In genomic region chr16:23167079-23167478, GRCm38 (mm10) we compare ENCODE assay signal across 15 mouse cellular contexts. TPM values are rescaled to one million over a fixed set of nuclear protein-coding genes. Genes with fewer than 3 reads are reported as not detected.
DNase-seq lines count a peak whose midpoint lies in the region; ATAC-seq lines count a peak whose summit lies in the region.
"Had no signal": no experiment of that assay in that cellular context is flagged by ENCODE, and none has a peak within 500 bp of the region (broad histone marks: within the 10 kb centered on the region; RNA-seq: fewer than 3 reads in every experiment).

No protein-coding gene starts in this region.

- H3K4me2 ChIP-seq in kidney, embryonic 14.5 days (replicated peaks; ENCODE audit: low read depth, low read length) = no peak overlapping the region
- no peak overlapping the region for H3K4me2 ChIP-seq in heart, embryonic 11.5 days
- H3K4me2 ChIP-seq in midbrain, embryonic 14.5 days (ENCODE audit: low read length) = no peak overlapping the region
- H3K4me2 ChIP-seq in forebrain, embryonic 13.5 days = no peak overlapping the region

- no peaks in the 10 kb centered on the region for H3K27me3 ChIP-seq in kidney, embryonic 14.5 days (ENCODE audit: control insufficient read depth, insufficient read depth, low read length)
- H3K27me3 ChIP-seq in heart, embryonic 11.5 days (ENCODE audit: control insufficient read depth, insufficient read depth, low read length) = 0 out of 2 replicates have a peak, but pooled peaks cover 2% of the 10 kb centered on the region
- H3K27me3 ChIP-seq in midbrain, embryonic 14.5 days (ENCODE audit: control insufficient read depth, insufficient read depth, low read length) = no peaks in the 10 kb centered on the region
- no peaks in the 10 kb centered on the region for H3K27me3 ChIP-seq in forebrain, embryonic 13.5 days

- no peak overlapping the region for H3K9ac ChIP-seq in kidney, embryonic 14.5 days (ENCODE audit: low read depth, low read length)
- H3K9ac ChIP-seq in heart, embryonic 11.5 days (ENCODE audit: low read depth, low read length) = no peak overlapping the region
- no peak overlapping the region for H3K9ac ChIP-seq in midbrain, embryonic 14.5 days (replicated peaks; ENCODE audit: low read length)
- H3K9ac ChIP-seq in forebrain, embryonic 13.5 days = no peak overlapping the region

- H3K27ac ChIP-seq in kidney, embryonic 14.5 days (ENCODE audit: low read depth, low read length) = no peak overlapping the region
- 0 out of 2 replicates have a peak overlapping the region, but pooled peaks have one; percentile 50 for H3K27ac ChIP-seq in heart, embryonic 11.5 days (ENCODE audit: low read depth, low read length)
- H3K27ac ChIP-seq in midbrain, embryonic 14.5 days (replicated peaks; ENCODE audit: low read depth, low read length) = no peak overlapping the region
- no peak overlapping the region for H3K27ac ChIP-seq in forebrain, embryonic 13.5 days

- ATAC-seq in kidney, embryonic 14.5 days (ENCODE audit: low FRiP score, low TSS enrichment) = no peak
- ATAC-seq in heart, embryonic 11.5 days (replicated peaks; ENCODE audit: insufficient number of reproducible peaks, low FRiP score, low TSS enrichment) = no peak
- no peak for ATAC-seq in midbrain, embryonic 14.5 days (ENCODE audit: low FRiP score, low TSS enrichment)
- ATAC-seq in forebrain, embryonic 13.5 days = no peak
- ATAC-seq: forebrain, embryonic 16.5 days; intestine, postnatal 0 days had no signal

- no peaks in the 10 kb centered on the region for H3K9me3 ChIP-seq in kidney, embryonic 14.5 days (ENCODE audit: control insufficient read depth, low read length)
- no peaks in the 10 kb centered on the region for H3K9me3 ChIP-seq in heart, embryonic 11.5 days (replicated peaks; ENCODE audit: control insufficient read depth, low read length)
- no peaks in the 10 kb centered on the region for H3K9me3 ChIP-seq in midbrain, embryonic 14.5 days (ENCODE audit: control insufficient read depth, low read length)
- H3K9me3 ChIP-seq in forebrain, embryonic 13.5 days (replicated peaks) = no peaks in the 10 kb centered on the region

- WGBS in kidney, embryonic 14.5 days = 56% methylated on average over 5 of the region's 5 CpGs
- 48% methylated on average over 5 of the region's 5 CpGs for WGBS in heart, embryonic 11.5 days (ENCODE audit: insufficient replicate concordance)
- 85% methylated on average over 5 of the region's 5 CpGs for WGBS in midbrain, embryonic 14.5 days
- 80% methylated on average over 5 of the region's 5 CpGs for WGBS in forebrain, embryonic 13.5 days

- no peaks in the 10 kb centered on the region for H3K4me1 ChIP-seq in kidney, embryonic 14.5 days (ENCODE audit: control insufficient read depth, insufficient read depth, low read length)
- H3K4me1 ChIP-seq in heart, embryonic 11.5 days (ENCODE audit: control insufficient read depth, insufficient read depth, low read length) = no peaks in the 10 kb centered on the region
- no peaks in the 10 kb centered on the region for H3K4me1 ChIP-seq in midbrain, embryonic 14.5 days (ENCODE audit: control insufficient read depth, insufficient read depth, low read length)
- no peaks in the 10 kb centered on the region for H3K4me1 ChIP-seq in forebrain, embryonic 13.5 days

- H3K36me3 ChIP-seq in kidney, embryonic 14.5 days (ENCODE audit: control insufficient read depth, insufficient read depth, low read length) = no peaks in the 10 kb centered on the region
- no peaks in the 10 kb centered on the region for H3K36me3 ChIP-seq in heart, embryonic 11.5 days (ENCODE audit: control insufficient read depth, insufficient read depth, low read length)
- H3K36me3 ChIP-seq in midbrain, embryonic 14.5 days (ENCODE audit: control insufficient read depth, insufficient read depth, low read length) = no peaks in the 10 kb centered on the region
- no peaks in the 10 kb centered on the region for H3K36me3 ChIP-seq in forebrain, embryonic 13.5 days (ENCODE audit: poor library complexity, severe bottlenecking)

- peak; percentile 43 for DNase-seq in kidney, adult 11 months
- DNase-seq in urinary bladder, postnatal 36 days (ENCODE audit: low spot score in 2 of 2) = peak; percentile 8 to 27
- DNase-seq in urinary bladder, postnatal 25 days (ENCODE audit: low spot score) = no peak
- no peak for DNase-seq in midbrain, embryonic 14.5 days
- no peak for DNase-seq in left cerebral cortex, postnatal 10 days (ENCODE audit: extremely low spot score in 1 of 2, low spot score in 2 of 2)
- DNase-seq: cerebellum, adult 11 months; thymus, postnatal 36 days had no signal

- intact Hi-C loops in left cerebral cortex, postnatal 10 days (cut with DNase I) = no loop called here

- H3K4me3 ChIP-seq in kidney, embryonic 14.5 days (ENCODE audit: low read length) = no peak overlapping the region
- no peak overlapping the region for H3K4me3 ChIP-seq in heart, embryonic 11.5 days (ENCODE audit: low read depth, low read length)
- H3K4me3 ChIP-seq in midbrain, embryonic 14.5 days (replicated peaks; ENCODE audit: low read depth, low read length) = no peak overlapping the region
- H3K4me3 ChIP-seq in forebrain, embryonic 13.5 days = no peak overlapping the region

RNA-seq across cellular contexts. Expression of gene Adipoq, which starts 20.7 kb away (rescaled TPM):
- polyA plus RNA-seq in kidney, embryonic 14.5 days (2014; fragmentation: Nextera tagmentation; extraction: Ambion mirVana) = not detected in 2 replicates
- 0.16 TPM in 1 of 2 replicates, not detected in the other for polyA plus RNA-seq in heart, embryonic 11.5 days (2014; fragmentation: Nextera tagmentation; extraction: Ambion mirVana)
- polyA plus RNA-seq in midbrain, embryonic 14.5 days (2014; fragmentation: Nextera tagmentation; extraction: Ambion mirVana) = not detected in 2 replicates
- not detected in 2 replicates for polyA plus RNA-seq in forebrain, embryonic 13.5 days (2015; fragmentation: Nextera tagmentation; extraction: Ambion mirVana)
- not detected for total RNA-seq in left cerebral cortex, postnatal 10 days (2021)
- total RNA-seq: left cerebral cortex, postnatal 25 days had no signal
- polyA plus RNA-seq: embryonic facial prominence, embryonic 11.5 days; forebrain, embryonic 16.5 days; intestine, postnatal 0 days; liver, embryonic 16.5 days had no signal

RNA-seq across cellular contexts. Expression of gene Rfc4, which starts 39.5 kb away (rescaled TPM):
- polyA plus RNA-seq in kidney, embryonic 14.5 days (2014; fragmentation: Nextera tagmentation; extraction: Ambion mirVana) = 146 and 188 TPM in 2 replicates
- 106 and 117 TPM in 2 replicates for polyA plus RNA-seq in heart, embryonic 11.5 days (2014; fragmentation: Nextera tagmentation; extraction: Ambion mirVana)
- 41.9 and 57.1 TPM in 2 replicates for polyA plus RNA-seq in midbrain, embryonic 14.5 days (2014; fragmentation: Nextera tagmentation; extraction: Ambion mirVana)
- polyA plus RNA-seq in forebrain, embryonic 13.5 days (2015; fragmentation: Nextera tagmentation; extraction: Ambion mirVana) = 150 and 164 TPM in 2 replicates
- 1 to 10 TPM; 5.9 to 8.4 TPM for total RNA-seq in left cerebral cortex, postnatal 10 days (2021)

RNA-seq across cellular contexts. Expression of gene St6gal1, which starts 57.5 kb away (rescaled TPM):
- polyA plus RNA-seq in kidney, embryonic 14.5 days (2014; fragmentation: Nextera tagmentation; extraction: Ambion mirVana) = 32.5 and 36.7 TPM in 2 replicates
- 16.3 and 18.5 TPM in 2 replicates for polyA plus RNA-seq in heart, embryonic 11.5 days (2014; fragmentation: Nextera tagmentation; extraction: Ambion mirVana)
- 28.5 and 30.6 TPM in 2 replicates for polyA plus RNA-seq in midbrain, embryonic 14.5 days (2014; fragmentation: Nextera tagmentation; extraction: Ambion mirVana)
- polyA plus RNA-seq in forebrain, embryonic 13.5 days (2015; fragmentation: Nextera tagmentation; extraction: Ambion mirVana) = 37.8 and 39.5 TPM in 2 replicates
- 10 to 100 TPM; 10.3 to 12.0 TPM for total RNA-seq in left cerebral cortex, postnatal 10 days (2021)

RNA-seq across cellular contexts. Expression of gene Eif4a2, which starts 59.8 kb away (rescaled TPM):
- 215 and 226 TPM in 2 replicates for polyA plus RNA-seq in kidney, embryonic 14.5 days (2014; fragmentation: Nextera tagmentation; extraction: Ambion mirVana)
- 205 and 223 TPM in 2 replicates for polyA plus RNA-seq in heart, embryonic 11.5 days (2014; fragmentation: Nextera tagmentation; extraction: Ambion mirVana)
- 337 and 373 TPM in 2 replicates for polyA plus RNA-seq in midbrain, embryonic 14.5 days (2014; fragmentation: Nextera tagmentation; extraction: Ambion mirVana)
- polyA plus RNA-seq in forebrain, embryonic 13.5 days (2015; fragmentation: Nextera tagmentation; extraction: Ambion mirVana) = 229 and 252 TPM in 2 replicates
- total RNA-seq in left cerebral cortex, postnatal 10 days (2021) = 100 to 1,000 TPM; 767 to 770 TPM

Comparison
In these comparisons a context has a peak if more than half of its experiments do, and no peak if none do; other contexts are left out.
1. DNase-seq: peak in kidney, adult 11 months (single experiment) and urinary bladder, postnatal 36 days (2 of 2); none in urinary bladder, postnatal 25 days (single experiment), midbrain, embryonic 14.5 days (single experiment) and left cerebral cortex, postnatal 10 days (0 of 2).